Mouse (Mus musculus) induced T-regulatory cell, adult 2 months (primary cell): ENCODE results near the gene Rbm47.
A peak's percentile ranks its signal among the peaks of the same experiment; 100 is the strongest.

Experiments
- DNase-seq: peaks from one replicate; pipeline ENCODE4 v3.0.0-alpha.2; 2012; ENCODE audit warnings: low read depth

The Rbm47 gene

GRCm38 (mm10) chr5:66086304-66086703 is 86.6 kb downstream of the Rbm47 start:
- DNase-seq, result no peak

GRCm38 (mm10) chr5:66085478-66085877 is 87.4 kb downstream of the Rbm47 start:
- no peak for DNase-seq

GRCm38 (mm10) chr5:66084541-66084940 is 88.4 kb downstream of the Rbm47 start:
- no peak for DNase-seq

- DNase-seq, result peak; percentile 89
Observed at GRCm38 (mm10) chr5:66083350-66083749, 89.6 kb downstream of the Rbm47 start.

GRCm38 (mm10) chr5:66082229-66082572 is 90.7 kb downstream of the Rbm47 start:
- DNase-seq, result no peak

- no peak for DNase-seq
Observed at GRCm38 (mm10) chr5:66081443-66082228, 91.3 kb downstream of the Rbm47 start.

GRCm38 (mm10) chr5:66080529-66081220 is 92.2 kb downstream of the Rbm47 start:
- no peak for DNase-seq

GRCm38 (mm10) chr5:66079358-66080179 is 93.3 kb downstream of the Rbm47 start:
- no peak for DNase-seq

GRCm38 (mm10) chr5:66078491-66079012 is 94.4 kb downstream of the Rbm47 start:
- DNase-seq, result no peak

- no peak for DNase-seq
Observed at GRCm38 (mm10) chr5:66077416-66077815, 95.5 kb downstream of the Rbm47 start.

- no peak for DNase-seq
Observed at GRCm38 (mm10) chr5:66076685-66077301, 96.1 kb downstream of the Rbm47 start.

- DNase-seq, result no peak
Observed at GRCm38 (mm10) chr5:66075906-66076305, 97.0 kb downstream of the Rbm47 start.

GRCm38 (mm10) chr5:66075032-66075488 is 97.9 kb downstream of the Rbm47 start:
- peak; percentile 86 for DNase-seq

GRCm38 (mm10) chr5:66074235-66074634 is 98.7 kb downstream of the Rbm47 start:
- DNase-seq, result no peak

- DNase-seq, result no peak
Observed at GRCm38 (mm10) chr5:66073604-66074164, 99.2 kb downstream of the Rbm47 start.

- DNase-seq, result no peak
Observed at GRCm38 (mm10) chr5:66071722-66072121, 101.2 kb downstream of the Rbm47 start.

- DNase-seq, result no peak
Observed at GRCm38 (mm10) chr5:66070350-66070749, 102.6 kb downstream of the Rbm47 start.

- DNase-seq, result peak; percentile 92
Observed at GRCm38 (mm10) chr5:66069470-66070144, 103.3 kb downstream of the Rbm47 start.

- DNase-seq, result no peak
Observed at GRCm38 (mm10) chr5:66069133-66069469, 103.8 kb downstream of the Rbm47 start.

- DNase-seq, result peak; percentile 75
Observed at GRCm38 (mm10) chr5:66068068-66068920, 104.6 kb downstream of the Rbm47 start.
